Mouse (Mus musculus) gastrocnemius, adult 8-10 months (tissue): ENCODE measurements around the gene Fate1. TPM values are rescaled to one million over a fixed set of nuclear protein-coding genes. Genes with fewer than 3 reads are reported as not detected.

Experiments
- total RNA-seq, 4 experiments: library from RNA; stranded (reverse); gene quantifications; 2 replicates each; pipeline ENCODE4 v1.2.4; 2022

The Fate1 gene
- total RNA-seq, 4 experiments from 2014 or later, result not detected

Other genes starting within 250 kb of the Fate1 start
- 10 to 100 TPM; 19.2 to 22.5 (median 20.6) TPM for gene Vma21, start 157.1 kb upstream of the Fate1 start, total RNA-seq
- not detected for gene Gm1141, start 52.0 kb upstream of the Fate1 start, total RNA-seq
- gene Prrg3, start 10.4 kb upstream of the Fate1 start, total RNA-seq, result 1 to 10 TPM; 2.0 to 5.0 (median 2.6) TPM
- not detected for gene Cnga2, start 18.9 kb downstream of the Fate1 start, total RNA-seq
- not detected for gene Magea4, start 249.0 kb downstream of the Fate1 start, total RNA-seq